Mouse (Mus musculus): ENCODE measurements at regions not wholly inside any gene's neighbourhood (a gene's known extent, or its start where the extent isn't known, plus 50 kb on each side); places are given as distances from the start of the nearest gene placed in this dataset.

DNA sequence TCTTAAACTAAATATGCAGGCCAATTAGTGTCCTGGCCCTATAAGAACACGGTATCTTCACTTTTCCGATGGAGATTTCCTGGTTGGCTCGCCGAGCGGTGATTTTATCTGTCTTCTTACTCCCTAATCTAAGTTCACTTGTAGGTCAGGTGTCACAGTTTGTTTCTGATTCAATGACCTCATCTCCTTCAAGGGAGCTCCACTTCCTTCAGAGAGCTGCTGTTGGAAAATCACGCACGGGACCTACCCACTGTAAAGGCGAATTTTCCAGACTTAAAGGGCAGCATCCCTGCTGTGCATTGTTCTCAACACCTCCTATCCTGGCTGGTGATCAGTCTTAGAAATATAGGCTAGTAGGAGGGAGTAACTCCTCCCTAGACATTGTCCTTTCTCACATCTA is 480.0 kb downstream of the Klf5 start:
- H3K27me3 ChIP-seq: no peaks in the 10 kb centered on the region
- no peak overlapping the region for H3K4me3 ChIP-seq (replicated peaks)
- no peaks in the 10 kb centered on the region for H3K36me3 ChIP-seq
- no peak for ATAC-seq (ENCODE audit: insufficient number of reproducible peaks, insufficient read depth, low FRiP score, low TSS enrichment, low read depth)
- H3K4me2 ChIP-seq: no peak overlapping the region
- no peaks in the 10 kb centered on the region for H3K4me1 ChIP-seq (replicated peaks)
- H3K9me3 ChIP-seq: no peaks in the 10 kb centered on the region
- no peak overlapping the region for H3K9ac ChIP-seq (replicated peaks)
- no peak overlapping the region for H3K27ac ChIP-seq
- 59% methylated on average over 8 of the region's 8 CpGs for whole genome bisulfite sequencing

GRCm38 (mm10) chr14:99778957-99779356 is 480.5 kb downstream of the Klf5 start:
- WGBS: 88% methylated on average over 4 of the region's 4 CpGs

GRCm38 (mm10) chr14:99783646-99784045 is 485.2 kb downstream of the Klf5 start:
- H3K9me3 ChIP-seq: no peaks in the 10 kb centered on the region
- H3K27ac ChIP-seq: no peak overlapping the region
- no peak for ATAC-seq (ENCODE audit: insufficient number of reproducible peaks, insufficient read depth, low FRiP score, low TSS enrichment, low read depth)
- no peak overlapping the region for H3K9ac ChIP-seq (replicated peaks)
- 78% methylated on average over 1 of the region's 1 CpGs for WGBS
- no peaks in the 10 kb centered on the region for H3K27me3 ChIP-seq
- no peaks in the 10 kb centered on the region for H3K36me3 ChIP-seq
- H3K4me2 ChIP-seq: no peak overlapping the region
- H3K4me1 ChIP-seq (replicated peaks): peaks cover 6% of the 10 kb centered on the region; the same call in 1 of the 2 replicates
- H3K4me3 ChIP-seq (replicated peaks): no peak overlapping the region

More at GRCm38 (mm10) chr14:99778957-99779356, 480.5 kb downstream of the Klf5 start:
- Histone ChIP-seq H3K4me3 (replicated peaks) (no peak overlapping the region), H3K27me3 (no peaks in the 10 kb centered on the region), H3K4me1 (replicated peaks) (no peaks in the 10 kb centered on the region), H3K36me3 (no peaks in the 10 kb centered on the region), H3K4me2 (no peak overlapping the region), H3K9me3 (no peaks in the 10 kb centered on the region), H3K27ac (no peak overlapping the region), H3K9ac (replicated peaks) (no peak overlapping the region)
- no peak for ATAC-seq (ENCODE audit: insufficient number of reproducible peaks, insufficient read depth, low FRiP score, low TSS enrichment, low read depth)

DNA sequence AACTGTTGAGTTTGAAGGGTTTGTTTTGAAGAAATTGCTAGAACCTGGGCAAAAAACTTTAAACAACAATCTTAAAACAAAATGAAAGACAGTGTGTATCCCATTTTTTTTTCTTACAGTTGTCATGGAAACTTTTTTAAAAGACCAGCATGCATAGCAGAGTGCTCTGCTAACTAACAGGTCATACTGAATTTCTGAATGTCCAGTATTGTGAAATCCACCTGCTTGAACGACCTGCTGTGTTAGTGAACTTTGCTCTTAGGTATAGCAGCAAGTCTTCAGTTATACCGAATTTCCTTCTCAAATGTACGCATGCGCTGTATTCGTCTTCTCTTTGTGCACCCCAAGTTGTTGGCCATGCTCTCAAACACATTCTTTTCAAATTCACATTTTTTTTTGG is 486.6 kb downstream of the Klf5 start:
- Histone ChIP-seq H3K27me3 (no peaks in the 10 kb centered on the region), H3K9ac (replicated peaks) (no peak overlapping the region), H3K4me2 (no peak overlapping the region), H3K27ac (no peak overlapping the region), H3K36me3 (no peaks in the 10 kb centered on the region), H3K4me3 (replicated peaks) (no peak overlapping the region), H3K4me1 (replicated peaks) (peaks cover 6% of the 10 kb centered on the region; the same call in 1 of the 2 replicates), H3K9me3 (no peaks in the 10 kb centered on the region)
- no peak for ATAC-seq (ENCODE audit: insufficient number of reproducible peaks, insufficient read depth, low FRiP score, low TSS enrichment, low read depth)
- 89% methylated on average over 5 of the region's 5 CpGs for WGBS

GRCm38 (mm10) chr14:99786367-99786766 is 487.9 kb downstream of the Klf5 start:
- WGBS: 75% methylated on average over 1 of the region's 1 CpGs
- H3K4me3 ChIP-seq (replicated peaks): no peak overlapping the region

DNA sequence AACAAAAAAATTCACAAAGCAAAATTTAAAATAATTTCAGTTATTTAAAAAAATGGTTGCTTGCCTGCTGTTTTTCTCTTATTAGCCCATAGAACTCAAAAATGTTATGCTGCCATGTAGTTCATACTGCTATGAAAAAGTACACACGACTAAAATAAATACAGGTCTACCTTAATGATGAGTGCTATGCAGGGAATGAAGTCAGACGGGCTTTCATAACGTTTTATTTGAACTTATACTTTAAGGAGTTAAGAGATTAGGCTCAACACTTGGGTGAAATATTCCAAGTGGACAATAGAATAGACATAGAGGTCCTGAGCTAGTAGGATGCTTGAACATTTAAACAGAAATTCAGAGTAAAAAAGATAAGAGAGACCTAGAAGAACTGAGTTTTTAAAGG is 489.7 kb downstream of the Klf5 start:
- WGBS: 86% methylated on average over 3 of the region's 3 CpGs
- Histone ChIP-seq H3K9ac (replicated peaks) (no peak overlapping the region), H3K4me3 (replicated peaks) (no peak overlapping the region), H3K27ac (no peak overlapping the region), H3K4me2 (no peak overlapping the region), H3K36me3 (no peaks in the 10 kb centered on the region), H3K27me3 (no peaks in the 10 kb centered on the region), H3K9me3 (no peaks in the 10 kb centered on the region), H3K4me1 (replicated peaks) (peaks cover 6% of the 10 kb centered on the region; the same call in 1 of the 2 replicates)
- no peak for ATAC-seq (ENCODE audit: insufficient number of reproducible peaks, insufficient read depth, low FRiP score, low TSS enrichment, low read depth)

More at GRCm38 (mm10) chr14:99786367-99786766, 487.9 kb downstream of the Klf5 start:
- Histone ChIP-seq H3K9ac (replicated peaks) (no peak overlapping the region), H3K36me3 (no peaks in the 10 kb centered on the region), H3K27me3 (no peaks in the 10 kb centered on the region), H3K4me1 (replicated peaks) (peaks cover 6% of the 10 kb centered on the region; the same call in 1 of the 2 replicates), H3K27ac (no peak overlapping the region), H3K4me2 (no peak overlapping the region), H3K9me3 (no peaks in the 10 kb centered on the region)
- no peak for ATAC-seq (ENCODE audit: insufficient number of reproducible peaks, insufficient read depth, low FRiP score, low TSS enrichment, low read depth)

DNA sequence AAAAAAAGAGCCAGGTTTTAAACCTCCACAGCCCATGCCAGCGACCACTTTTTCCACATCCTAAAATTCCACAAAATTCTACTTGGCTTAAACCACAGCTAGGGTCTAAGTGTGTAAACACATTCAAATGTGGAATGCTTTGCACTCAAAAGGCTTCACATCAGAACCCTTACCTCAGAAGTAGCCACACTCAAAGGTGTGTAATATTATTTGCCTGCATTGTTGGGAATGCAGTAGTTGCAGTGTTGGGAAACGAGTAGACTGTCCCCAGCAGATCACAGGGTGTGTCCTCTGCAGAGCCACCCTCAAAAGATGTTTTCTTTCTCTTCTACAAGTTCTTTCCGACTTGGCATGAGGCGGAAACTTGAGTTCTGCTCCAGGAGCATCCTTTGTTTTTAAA is 488.2 kb downstream of the Klf12 start:
- no peak for ATAC-seq (ENCODE audit: insufficient number of reproducible peaks, insufficient read depth, low FRiP score, low TSS enrichment, low read depth)
- no peak overlapping the region for H3K27ac ChIP-seq

DNA sequence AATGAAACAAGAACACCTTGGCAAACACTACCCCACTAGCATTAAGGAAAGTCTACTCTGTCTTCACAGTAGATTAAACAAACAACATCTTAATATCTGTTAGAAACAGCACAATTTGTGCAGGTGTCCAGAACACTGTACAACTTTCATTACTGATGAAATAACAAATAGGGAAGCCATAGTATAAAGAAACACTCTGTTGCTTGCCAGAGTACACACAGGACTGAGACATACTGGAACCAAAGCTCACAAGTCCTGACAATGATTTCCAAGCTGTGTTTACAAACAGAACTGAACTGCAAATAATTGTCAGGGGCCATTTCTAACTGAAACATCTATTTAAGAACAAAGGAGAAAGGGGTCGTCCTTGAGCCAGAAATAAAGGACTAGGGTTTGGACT is 478.4 kb downstream of the Klf12 start:
- no peak overlapping the region for H3K4me3 ChIP-seq (replicated peaks)
- H3K36me3 ChIP-seq: no peaks in the 10 kb centered on the region
- no peaks in the 10 kb centered on the region for H3K9me3 ChIP-seq
- 78% methylated on average over 1 of the region's 1 CpGs for WGBS
- H3K4me2 ChIP-seq: no peak overlapping the region
- no peaks in the 10 kb centered on the region for H3K4me1 ChIP-seq (replicated peaks)
- no peak overlapping the region for H3K27ac ChIP-seq
- H3K9ac ChIP-seq (replicated peaks): no peak overlapping the region
- no peaks in the 10 kb centered on the region for H3K27me3 ChIP-seq
- no peak for ATAC-seq (ENCODE audit: insufficient number of reproducible peaks, insufficient read depth, low FRiP score, low TSS enrichment, low read depth)

More for the DNA sequence above, 488.2 kb downstream of the Klf12 start:
- H3K9me3 ChIP-seq: no peaks in the 10 kb centered on the region
- no peak overlapping the region for H3K4me3 ChIP-seq (replicated peaks)
- no peak overlapping the region for H3K9ac ChIP-seq (replicated peaks)
- no peaks in the 10 kb centered on the region for H3K4me1 ChIP-seq (replicated peaks)
- H3K36me3 ChIP-seq: no peaks in the 10 kb centered on the region
- WGBS: 77% methylated on average over 4 of the region's 4 CpGs
- H3K27me3 ChIP-seq: no peaks in the 10 kb centered on the region
- no peak overlapping the region for H3K4me2 ChIP-seq

GRCm38 (mm10) chr14:99806599-99806998 is 477.9 kb downstream of the Klf12 start:
- H3K27ac ChIP-seq: no peak overlapping the region
- H3K4me3 ChIP-seq (replicated peaks): no peak overlapping the region
- no peak overlapping the region for H3K9ac ChIP-seq (replicated peaks)
- H3K9me3 ChIP-seq: no peaks in the 10 kb centered on the region
- ATAC-seq (ENCODE audit: insufficient number of reproducible peaks, insufficient read depth, low FRiP score, low TSS enrichment, low read depth): no peak
- WGBS: 79% methylated on average over 5 of the region's 5 CpGs
- H3K36me3 ChIP-seq: no peaks in the 10 kb centered on the region
- H3K4me1 ChIP-seq (replicated peaks): no peaks in the 10 kb centered on the region
- no peaks in the 10 kb centered on the region for H3K27me3 ChIP-seq
- no peak overlapping the region for H3K4me2 ChIP-seq

GRCm38 (mm10) chr14:99812741-99813485 is 471.6 kb downstream of the Klf12 start:
- H3K27ac ChIP-seq: no peak overlapping the region
- H3K4me1 ChIP-seq (replicated peaks): no peaks in the 10 kb centered on the region
- H3K36me3 ChIP-seq: no peaks in the 10 kb centered on the region
- no peak overlapping the region for H3K4me3 ChIP-seq (replicated peaks)
- no peak overlapping the region for H3K4me2 ChIP-seq
- WGBS: 87% methylated on average over 6 of the region's 6 CpGs
- ATAC-seq (ENCODE audit: insufficient number of reproducible peaks, insufficient read depth, low FRiP score, low TSS enrichment, low read depth): no peak
- H3K9ac ChIP-seq (replicated peaks): no peak overlapping the region
- no peaks in the 10 kb centered on the region for H3K27me3 ChIP-seq
- H3K9me3 ChIP-seq: no peaks in the 10 kb centered on the region
